Mouse (Mus musculus): Measurements from ENCODE around the gene Cpped1. TPM values are rescaled to one million over a fixed set of nuclear protein-coding genes. Genes with fewer than 3 reads are reported as not detected.

The Cpped1 gene
- polyA plus RNA-seq, 1 experiment from 2014 or later = 35.6 TPM

Other genes starting within 250 kb of the Cpped1 start
- 1.2 and 1.6 TPM in 2 replicates for gene Shisa9, start 74.7 kb upstream of the Cpped1 start, polyA plus RNA-seq (2014; fragmentation: Nextera tagmentation; extraction: Ambion mirVana)

All from intestine, embryonic 14.5 days (tissue).